22 mouse cellular contexts compared by ENCODE assay signal in genomic region chr1:21870889-21871288, GRCm38 (mm10).
"Had no signal": no experiment of that assay in that cellular context is flagged by ENCODE, and none has a peak within 500 bp of the region (broad histone marks: within the 10 kb centered on the region; RNA-seq: fewer than 3 reads in every experiment).

No protein-coding gene starts in this region.

- H3K27me3 ChIP-seq: heart, embryonic 13.5 days; heart, embryonic 15.5 days; hindbrain, embryonic 13.5 days; hindbrain, embryonic 15.5 days; limb, embryonic 13.5 days; limb, embryonic 15.5 days; liver, embryonic 12.5 days had no signal

- H3K4me1 ChIP-seq: heart, embryonic 13.5 days; heart, embryonic 15.5 days; hindbrain, embryonic 13.5 days; hindbrain, embryonic 15.5 days; limb, embryonic 13.5 days; limb, embryonic 15.5 days; liver, embryonic 12.5 days had no signal

- H3K9me3 ChIP-seq: heart, embryonic 13.5 days; heart, embryonic 15.5 days; hindbrain, embryonic 13.5 days; hindbrain, embryonic 15.5 days; limb, embryonic 13.5 days; limb, embryonic 15.5 days; liver, embryonic 12.5 days had no signal

- H3K36me3 ChIP-seq: heart, embryonic 13.5 days; heart, embryonic 15.5 days; hindbrain, embryonic 13.5 days; hindbrain, embryonic 15.5 days; limb, embryonic 13.5 days; limb, embryonic 15.5 days; liver, embryonic 12.5 days had no signal

- DNase-seq: gastrocnemius, postnatal 14 days; gastrocnemius, postnatal 36 days; heart, adult 2 months; heart, postnatal 14 days; heart, postnatal 36 days; kidney, adult 11 months; kidney, adult 8-10 months; kidney, postnatal 36 days; layer of hippocampus, adult 9-11 months; layer of hippocampus, postnatal 36 days; left cerebral cortex, postnatal 4 days had no signal

- H3K4me3 ChIP-seq: heart, adult 2 months; heart, embryonic 13.5 days; heart, embryonic 15.5 days; hindbrain, embryonic 13.5 days; hindbrain, embryonic 15.5 days; limb, embryonic 13.5 days; limb, embryonic 15.5 days; liver, embryonic 12.5 days had no signal

- H3K4me2 ChIP-seq: heart, embryonic 11.5 days; heart, embryonic 13.5 days; heart, embryonic 15.5 days; hindbrain, embryonic 13.5 days; hindbrain, embryonic 15.5 days; limb, embryonic 13.5 days; limb, embryonic 15.5 days; liver, embryonic 12.5 days had no signal

- H3K27ac ChIP-seq: heart, adult 2 months; heart, embryonic 13.5 days; heart, embryonic 15.5 days; hindbrain, embryonic 13.5 days; hindbrain, embryonic 15.5 days; hindbrain, postnatal 0 days; limb, embryonic 13.5 days; limb, embryonic 15.5 days; liver, embryonic 12.5 days; liver, embryonic 14.5 days had no signal

- H3K9ac ChIP-seq: heart, embryonic 13.5 days; heart, embryonic 15.5 days; hindbrain, embryonic 13.5 days; hindbrain, embryonic 15.5 days; limb, embryonic 13.5 days; limb, embryonic 15.5 days; liver, embryonic 12.5 days; liver, embryonic 14.5 days had no signal

- ATAC-seq: hindbrain, postnatal 0 days; intestine, embryonic 16.5 days; liver, embryonic 12.5 days had no signal
